Mouse (Mus musculus) activated CD4-positive, CD25-positive, alpha-beta regulatory T cell, adult 4 months (primary cell): ENCODE results near the gene Vps26b. TPM values are rescaled to one million over a fixed set of nuclear protein-coding genes. Genes with fewer than 3 reads are reported as not detected.

Experiments
- ATAC-seq: one replicate; pipeline ENCODE4 v1.8.0; 2017
- polyA plus RNA-seq, 2 experiments: library from polyadenylated mRNA; unstranded; fragments of 100-300 nt; shearing (Covaris generic); gene quantifications; one replicate each; pipeline ENCODE4 v1.2.1; 2017

Vps26b gene
- polyA plus RNA-seq, 2 experiments from 2014 or later = 10.0 to 14.0 TPM

DNA sequence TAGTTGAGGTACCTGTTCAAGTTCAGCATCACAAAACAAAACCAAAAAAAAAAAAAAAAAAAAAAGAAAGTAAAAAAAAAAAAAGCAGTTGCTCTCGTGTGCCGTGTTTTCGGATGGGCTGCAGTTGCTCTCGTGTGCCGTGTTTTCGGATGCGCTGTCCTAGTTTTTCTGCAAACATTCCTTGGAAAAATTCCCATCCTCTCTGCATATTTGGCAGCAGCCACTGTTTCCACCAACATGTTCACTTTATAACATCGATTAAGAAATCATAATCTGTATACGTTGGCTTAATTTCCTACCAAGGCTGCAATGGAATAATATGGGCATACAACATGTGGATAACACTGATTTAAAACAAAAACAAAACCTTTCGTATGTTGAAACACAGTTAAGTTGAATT, 36.7 kb downstream of the Vps26b start:
- no peak for ATAC-seq

- no peak for ATAC-seq
These were observed 39.7 kb downstream of the Vps26b start for GRCm38 (mm10) chr9:26990181-26990580.

DNA sequence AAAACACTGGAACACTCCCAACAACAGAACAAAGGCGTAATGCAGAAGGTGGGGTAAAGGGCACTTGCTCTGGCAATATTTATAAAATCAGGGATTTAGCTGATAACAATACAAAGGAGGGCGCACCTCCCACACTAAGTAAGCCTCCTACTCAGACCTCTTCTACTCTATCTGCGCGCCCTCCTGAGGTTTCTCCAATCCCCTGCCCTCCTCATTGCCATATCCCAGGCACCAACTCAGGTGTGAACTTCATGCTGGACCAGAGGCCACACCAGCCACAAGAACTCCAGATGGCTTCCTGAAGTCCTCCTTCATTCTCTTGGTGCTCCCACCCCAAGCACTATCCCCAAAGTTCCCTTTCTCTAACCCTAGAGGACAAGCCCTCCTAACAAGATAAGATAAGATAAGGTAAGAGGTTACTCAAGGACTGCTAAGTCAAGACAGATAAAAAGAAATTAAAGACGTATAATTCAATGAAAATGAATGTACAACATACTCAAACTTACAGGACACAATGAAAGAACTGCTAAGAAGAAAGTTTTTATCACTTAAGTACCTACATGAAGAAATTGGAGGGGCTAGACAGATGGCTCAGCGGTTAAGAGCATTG, 44.1 kb downstream of the Vps26b start:
- ATAC-seq = no peak

DNA sequence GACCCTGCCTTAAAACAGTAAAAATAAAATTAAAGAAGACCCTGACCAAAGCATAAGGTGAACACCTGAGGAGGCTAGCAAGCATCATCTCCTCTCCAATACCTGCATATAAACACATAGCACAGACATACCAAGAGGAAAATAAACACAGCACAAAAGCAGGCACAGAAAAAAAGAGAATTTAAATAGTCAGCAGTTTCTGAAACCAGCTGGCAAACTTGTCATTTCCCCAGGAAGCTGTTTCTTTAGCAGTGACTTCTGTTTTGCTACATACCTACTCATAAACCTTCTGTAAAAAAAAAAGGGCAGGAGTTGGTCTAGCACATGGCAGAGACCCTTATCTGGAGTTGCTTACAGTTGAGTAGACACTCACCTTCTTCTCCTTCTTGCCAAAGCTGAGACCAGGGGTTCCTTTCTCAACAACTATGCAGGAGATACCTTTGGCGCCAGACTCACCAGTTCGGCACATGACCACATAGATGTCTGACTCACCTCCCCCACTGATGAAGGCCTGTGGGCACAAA, 44.7 kb downstream of the Vps26b start:
- ATAC-seq = no peak

DNA sequence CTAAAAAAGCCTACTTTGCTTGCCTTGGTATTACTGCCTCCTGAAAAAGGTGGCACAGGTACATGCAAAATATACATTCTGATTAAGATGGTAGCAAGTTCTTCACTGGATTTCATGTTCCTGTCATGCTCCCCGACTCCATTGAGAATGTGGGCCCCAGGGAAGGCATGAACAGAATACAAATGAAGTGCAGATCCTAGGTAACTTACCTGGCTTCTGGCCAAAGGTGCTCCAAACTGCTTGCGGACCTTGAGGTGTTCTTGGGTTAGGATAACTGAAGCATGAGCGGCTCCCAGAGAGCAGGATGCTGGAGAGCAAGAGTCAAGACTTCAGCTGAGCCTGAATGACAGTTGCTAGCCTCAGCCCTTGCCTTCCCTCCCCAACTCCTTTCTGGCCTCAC, 51.1 kb downstream of the Vps26b start:
- ATAC-seq = no peak

- no peak for ATAC-seq
These were observed 52.1 kb downstream of the Vps26b start for GRCm38 (mm10) chr9:26977754-26978153.

Other genes starting within 250 kb of the Vps26b start
- not detected for gene Glb1l2, start 223.6 kb downstream of the Vps26b start, polyA plus RNA-seq
- not detected for gene Glb1l3, start 169.2 kb downstream of the Vps26b start, polyA plus RNA-seq
- under 1 TPM; 0.45 to 0.49 TPM for gene Gm1110, start 107.0 kb downstream of the Vps26b start, polyA plus RNA-seq
- gene Acad8, start 30.5 kb downstream of the Vps26b start, polyA plus RNA-seq = 10 to 100 TPM; 22.7 to 22.8 TPM
- 10 to 100 TPM; 77.0 to 85.1 TPM for gene Thyn1, start 30.4 kb downstream of the Vps26b start, polyA plus RNA-seq
- 10 to 100 TPM; 23.4 to 27.0 TPM for gene Ncapd3, start 110 bp upstream of the Vps26b start, polyA plus RNA-seq
- gene Jam3, start 125.4 kb upstream of the Vps26b start, polyA plus RNA-seq = under 1 TPM in 1 of 2 experiments, not detected in 1; 0.56 TPM